Mouse (Mus musculus) thymus, postnatal 36 days (tissue): ENCODE measurements around the gene Ddx59.
A peak's percentile ranks its signal among the peaks of the same experiment; 100 is the strongest.

Source experiments
- DNase-seq, 2 experiments: peaks; one replicate each; pipeline ENCODE4 v3.0.0; 2022; ENCODE audit warnings: mixed read lengths in 2 of 2

The Ddx59 gene

DNA sequence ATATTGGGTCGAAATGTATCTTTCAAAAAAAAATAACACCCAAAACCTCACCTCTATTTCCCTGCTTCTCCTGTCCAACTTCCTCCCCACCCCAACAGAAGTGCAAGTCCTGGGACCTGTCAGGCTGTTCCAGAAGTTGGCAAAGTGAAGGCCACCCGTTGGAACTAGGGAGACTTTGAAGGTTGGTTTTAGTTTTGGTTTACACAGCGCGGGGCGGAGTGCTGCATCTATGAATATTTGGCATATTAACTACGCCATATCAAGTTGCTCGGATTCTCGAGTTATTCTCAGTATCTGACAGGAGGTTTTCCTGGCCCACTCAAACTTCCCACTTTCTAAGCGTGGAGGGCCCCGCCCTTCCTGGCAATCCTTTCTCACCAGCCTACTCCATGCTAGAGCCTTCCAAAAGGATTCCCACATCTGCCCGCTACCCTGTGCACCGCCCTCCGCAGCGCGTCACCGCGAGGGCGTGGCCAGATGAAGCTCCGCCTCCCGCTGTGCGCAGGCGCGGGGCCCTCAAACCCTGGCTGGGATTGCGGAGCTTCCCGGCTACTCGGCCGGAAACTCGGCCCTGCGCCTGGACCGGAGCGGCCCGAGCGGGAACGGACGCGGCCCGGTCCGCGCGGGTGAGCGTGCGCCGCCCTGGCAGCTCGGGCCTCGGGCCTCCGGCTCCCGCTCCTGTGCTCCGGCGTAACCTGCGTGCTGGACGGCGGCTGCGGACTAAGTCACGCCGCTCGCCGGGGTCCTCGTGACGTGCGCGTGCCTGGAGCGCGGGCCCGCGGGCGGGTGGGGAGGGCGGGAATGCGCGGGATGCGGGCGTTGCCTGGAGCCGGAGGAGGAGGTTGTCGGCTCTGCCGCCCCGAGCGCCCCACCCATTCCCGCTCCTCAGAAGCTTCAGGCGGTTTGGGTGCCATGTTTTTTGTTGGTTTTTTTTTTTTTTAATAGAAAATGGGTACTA is at the start of gene Ddx59:
Gene Ddx59 (plus strand): TSS at position 474 of the 958 bp plus-strand sequence.
- peak; percentile 94 to 98 for DNase-seq

DNA sequence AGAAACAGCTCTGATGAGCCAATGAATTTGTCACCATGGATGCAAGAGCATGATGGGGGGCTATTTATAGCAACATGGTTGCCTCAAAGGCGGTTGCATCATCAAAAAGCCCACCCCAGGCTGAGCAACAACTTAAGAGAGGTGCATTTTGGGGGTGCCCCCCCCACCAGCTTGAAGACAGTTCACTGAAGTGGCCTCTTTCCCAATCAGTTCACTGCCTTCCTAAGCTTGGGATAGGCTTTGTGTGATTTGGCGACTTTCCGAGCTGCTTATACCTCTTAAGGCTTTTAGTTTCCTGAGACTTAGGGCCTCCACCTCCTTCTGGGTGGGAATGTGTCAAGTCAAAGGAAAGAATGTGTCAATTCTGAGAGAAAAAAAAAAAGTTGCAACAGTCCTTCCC is 49.1 kb upstream of the Ddx59 start:
- DNase-seq = no peak

DNA sequence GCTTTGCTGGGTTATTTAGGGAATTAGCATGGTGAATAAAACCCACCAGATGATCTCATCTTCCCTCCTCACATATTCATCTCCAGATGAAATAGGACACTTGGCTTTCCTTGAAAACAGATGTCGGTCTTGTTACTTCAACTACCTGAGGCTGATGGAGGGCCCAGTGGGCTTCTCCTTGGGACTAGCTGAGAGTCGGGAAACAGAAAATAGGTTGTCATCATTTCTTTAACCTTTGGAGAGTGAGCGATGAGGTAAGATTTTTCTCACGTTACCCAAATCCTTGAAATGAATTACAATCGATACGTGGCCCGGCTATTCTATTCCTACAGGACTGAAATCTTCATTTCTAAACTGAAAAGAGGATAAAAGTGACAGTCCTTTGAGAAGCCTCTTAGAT is 35.8 kb upstream of the Ddx59 start:
- no peak for DNase-seq

DNA sequence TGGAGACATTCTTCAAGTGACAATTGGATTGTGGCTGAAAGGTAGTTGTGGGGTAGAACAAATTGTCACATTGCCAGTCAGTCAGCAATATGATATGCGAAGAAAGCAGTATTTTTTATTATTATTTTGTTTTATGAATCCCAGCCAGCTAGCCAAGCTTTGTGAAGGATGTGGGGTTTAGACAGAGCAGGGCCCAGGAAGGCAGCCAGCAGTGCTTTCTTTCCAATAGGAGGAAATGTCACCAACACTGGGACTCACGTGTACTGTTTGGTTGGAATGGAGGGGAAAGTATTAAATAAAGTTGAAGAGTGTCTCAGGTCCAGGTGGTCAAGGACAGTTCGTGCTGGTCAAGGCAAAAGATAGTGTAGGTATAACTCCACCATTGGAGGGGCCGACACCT is 34.9 kb upstream of the Ddx59 start:
- DNase-seq = no peak

DNA sequence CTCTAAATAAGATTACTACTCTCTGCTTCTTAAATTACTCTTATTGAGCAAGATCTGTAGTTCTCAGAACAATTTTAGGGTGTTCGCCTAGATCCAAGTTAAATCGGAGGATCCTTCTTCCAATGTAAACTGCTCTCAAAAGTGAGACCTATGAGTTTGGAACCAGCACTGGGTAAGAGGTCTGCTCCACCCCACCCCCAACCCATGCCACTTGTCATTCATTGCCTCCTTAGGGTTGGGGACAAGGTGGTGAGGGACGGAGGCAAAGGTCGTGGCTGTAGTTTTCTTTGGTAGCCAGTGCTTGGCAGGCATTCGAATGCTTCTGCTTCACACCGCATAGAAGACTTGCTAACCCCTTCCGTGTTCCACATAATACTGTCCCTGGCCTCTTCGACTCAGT is 34.5 kb upstream of the Ddx59 start:
- DNase-seq = no peak

DNA sequence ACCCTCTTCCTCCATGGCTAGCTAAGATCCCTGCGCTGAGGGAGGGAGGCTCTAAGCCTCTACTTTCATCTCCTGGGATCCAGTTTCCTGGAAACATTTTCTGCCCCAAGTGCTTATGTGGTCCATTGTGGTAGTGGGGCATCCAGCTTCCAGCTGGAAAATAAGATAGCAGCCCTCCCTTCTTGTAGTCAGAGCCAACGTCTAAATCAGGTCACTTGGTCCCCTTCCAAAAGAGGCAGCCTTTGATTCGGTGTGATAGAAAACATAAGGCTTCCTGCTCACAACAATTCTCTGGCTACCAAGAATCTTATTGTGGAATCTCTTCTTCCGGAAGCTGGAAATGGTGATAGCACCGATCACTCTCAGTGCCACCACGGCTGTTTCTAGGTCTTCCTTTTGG is 33.9 kb upstream of the Ddx59 start:
- no peak for DNase-seq

DNA sequence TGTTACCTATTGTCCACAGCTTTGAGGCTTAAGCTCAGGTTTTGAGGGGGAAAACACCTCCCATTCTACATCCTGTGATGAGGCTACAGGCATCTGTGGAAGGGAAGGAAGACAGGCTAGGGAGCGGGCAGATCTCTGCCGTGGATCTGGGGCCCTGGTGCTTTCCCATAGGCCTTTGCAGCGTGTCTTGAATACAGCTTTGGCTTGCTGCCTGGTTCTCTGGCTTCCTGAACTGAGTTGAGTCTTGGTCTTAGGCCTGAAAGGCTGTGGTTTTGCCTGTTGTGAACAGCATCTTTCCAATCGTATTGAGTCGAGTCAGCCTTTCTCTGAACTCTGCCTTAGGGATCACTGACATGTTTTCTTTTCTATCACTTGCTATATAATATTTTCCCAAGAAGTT is 33.5 kb upstream of the Ddx59 start:
- DNase-seq = no peak

DNA sequence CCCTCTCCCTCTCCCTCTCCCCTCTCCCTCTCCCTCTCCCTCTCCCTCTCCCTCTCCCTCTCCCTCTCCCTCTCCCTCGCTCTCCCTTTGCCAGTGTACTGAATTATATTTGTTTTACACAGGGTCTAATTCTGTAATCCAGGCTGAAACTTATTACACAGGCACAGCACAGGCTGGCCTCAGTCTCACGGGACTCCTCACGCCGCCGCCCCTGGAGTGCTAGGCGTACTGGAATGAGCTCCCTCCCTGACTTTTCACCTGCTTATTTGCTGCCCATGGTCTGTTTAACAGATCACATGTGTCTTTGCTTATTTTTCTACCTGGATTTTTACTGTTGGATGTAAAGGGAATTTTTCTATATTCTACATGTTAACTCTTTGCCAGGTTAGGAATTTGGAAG is 28.2 kb upstream of the Ddx59 start:
- no peak for DNase-seq

DNA sequence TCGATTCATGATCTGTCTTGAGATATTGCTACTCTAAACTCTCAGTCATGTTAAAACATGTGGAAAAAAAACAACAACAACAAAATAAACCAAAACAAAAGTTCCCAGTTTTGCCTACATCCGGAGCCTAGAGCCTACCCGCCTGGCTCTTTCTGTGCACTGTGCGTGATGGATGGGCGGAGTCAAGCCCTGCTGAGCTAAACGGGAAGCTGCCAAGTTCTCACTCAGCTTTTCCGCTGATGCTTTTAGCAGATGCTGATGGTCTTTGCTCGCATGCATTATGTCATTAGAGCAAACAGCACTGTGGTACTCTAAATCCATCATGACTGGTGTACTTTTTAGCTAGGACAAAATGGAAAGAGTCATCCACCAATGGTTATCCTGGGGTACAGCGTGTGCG is 20.6 kb upstream of the Ddx59 start:
- DNase-seq = peak; percentile 19 to 34

DNA sequence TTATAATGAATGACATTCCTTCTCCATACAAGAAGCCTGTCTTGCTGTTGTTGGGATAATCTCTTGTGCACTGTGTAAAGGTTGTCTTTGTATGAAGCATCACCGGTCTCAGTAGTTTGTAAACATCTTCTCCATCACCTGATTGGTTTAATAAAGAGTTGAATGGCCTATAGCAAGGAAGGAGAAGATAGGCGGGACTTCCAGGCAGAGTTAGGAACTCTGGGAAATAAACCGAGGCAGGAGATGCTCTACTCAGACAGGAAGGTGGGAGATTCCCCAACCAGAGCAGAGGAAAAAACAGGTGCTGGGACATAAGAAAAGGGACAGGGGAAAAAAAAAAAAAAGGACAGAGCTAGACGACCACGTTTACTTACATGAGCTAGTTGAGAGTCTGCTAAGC is 20.0 kb upstream of the Ddx59 start:
- no peak for DNase-seq

DNA sequence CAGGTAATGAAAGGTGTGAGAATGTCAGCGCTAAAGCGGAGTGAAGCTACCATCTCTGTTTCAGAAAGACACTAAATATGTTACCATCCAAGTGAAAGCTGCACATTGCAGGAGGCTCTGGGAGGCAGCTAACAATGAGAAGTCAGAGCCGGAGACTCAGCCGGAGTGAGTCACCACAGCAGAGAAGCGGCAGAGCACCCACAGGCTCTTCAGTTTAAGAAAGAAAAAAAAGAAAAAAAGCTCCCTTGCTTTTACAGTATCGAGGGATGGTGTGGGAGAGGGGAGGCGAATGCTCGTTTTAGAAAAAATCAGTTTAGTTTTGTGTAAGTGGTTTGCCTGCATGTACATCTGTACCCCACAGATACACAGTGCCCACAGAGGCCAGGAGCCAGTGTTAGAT is 13.8 kb upstream of the Ddx59 start:
- DNase-seq = no peak

DNA sequence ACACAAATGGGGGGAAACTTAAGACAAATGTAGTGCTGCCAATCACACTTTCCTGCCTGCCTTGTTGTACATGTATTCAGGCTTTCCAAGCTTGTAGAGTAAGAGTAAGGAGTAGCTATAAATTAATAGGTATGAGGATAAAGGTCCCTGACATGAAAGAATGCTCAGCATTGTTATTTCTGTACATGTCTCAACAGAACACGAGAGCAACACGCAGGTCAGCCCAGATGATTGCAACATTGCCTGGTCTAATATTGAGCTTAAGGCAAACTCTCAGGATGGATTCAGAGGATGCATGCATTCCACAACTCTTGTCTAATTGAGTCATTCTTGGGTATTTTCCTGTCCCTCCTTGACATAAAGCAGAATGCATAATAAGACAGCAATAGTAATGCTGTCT is 5.4 kb upstream of the Ddx59 start:
- no peak for DNase-seq

DNA sequence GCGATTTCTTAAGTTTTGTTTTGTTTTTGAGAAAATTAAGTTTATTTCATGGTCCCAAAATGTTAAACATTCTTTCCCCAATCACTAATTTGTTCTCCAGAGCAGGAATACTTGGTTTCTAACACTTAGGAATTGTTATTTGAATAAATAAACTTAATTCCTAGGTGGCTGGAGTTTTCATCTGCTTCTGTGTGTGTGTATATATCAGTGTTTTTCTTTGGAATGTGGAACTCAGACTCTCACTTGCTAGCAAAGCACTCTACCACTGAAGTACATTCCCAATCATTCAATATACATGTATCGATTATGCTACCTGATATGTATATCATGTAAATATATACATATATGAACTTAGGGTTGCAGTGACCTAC is 670 bp downstream of the Ddx59 start:
- DNase-seq = no peak

DNA sequence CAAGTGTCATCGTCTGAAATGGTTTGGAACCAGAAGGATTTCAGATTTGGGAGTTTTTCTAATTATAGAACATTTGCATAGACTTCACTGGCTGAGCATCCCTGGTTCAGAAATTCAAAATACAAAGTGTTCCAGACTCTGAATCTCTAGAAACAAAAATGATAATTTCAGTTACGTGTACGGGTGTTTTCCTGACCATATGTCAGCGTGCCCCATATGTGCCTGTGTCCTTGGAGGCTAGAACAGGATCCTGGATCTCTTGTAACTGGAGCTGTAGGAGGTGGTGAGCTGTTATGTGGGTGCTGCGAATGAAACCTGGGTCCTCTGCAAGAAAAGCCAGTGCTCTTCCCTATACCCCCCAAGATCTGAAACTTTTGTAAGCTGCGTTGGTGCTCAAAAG is 3.3 kb downstream of the Ddx59 start:
- DNase-seq = no peak

DNA sequence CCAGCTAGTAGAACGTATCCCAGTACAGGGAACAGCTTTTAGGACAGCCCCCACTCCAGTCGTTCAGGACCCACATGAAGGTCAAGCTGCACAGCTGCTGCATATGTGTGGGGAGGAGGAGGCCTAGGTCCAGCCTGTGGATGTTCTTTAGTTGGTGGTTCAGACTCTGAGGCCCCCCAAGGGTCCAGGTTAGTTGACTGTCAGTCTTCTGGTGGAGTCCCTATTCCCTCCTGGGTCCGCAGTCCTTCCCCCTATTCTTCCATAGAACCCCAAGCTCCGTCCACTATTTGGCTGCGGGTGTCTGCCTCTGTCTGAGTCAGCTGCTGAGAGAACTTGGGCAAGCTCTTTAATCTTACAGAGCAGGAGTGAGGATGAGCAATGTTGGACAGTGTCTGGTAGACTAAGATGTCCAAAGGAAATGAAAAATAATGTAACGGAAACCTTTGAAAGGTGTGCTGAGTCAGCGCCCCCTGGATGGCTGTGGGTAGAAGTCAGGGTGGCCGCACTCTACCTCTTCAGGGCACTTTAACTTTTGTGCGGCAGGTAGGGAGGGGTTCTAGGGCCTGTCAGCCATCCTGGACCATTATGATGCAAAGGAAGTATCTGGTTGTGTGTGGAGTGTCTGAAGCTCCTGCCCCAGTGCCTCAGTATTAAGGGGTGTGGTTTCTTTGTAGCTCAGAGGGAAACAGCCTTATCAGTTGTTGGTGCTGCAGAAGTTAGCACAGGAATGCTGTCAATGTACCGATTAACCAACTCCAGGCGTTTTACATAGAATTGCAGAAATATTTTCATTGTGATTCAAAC is 12.3 kb downstream of the Ddx59 start:
- no peak for DNase-seq

DNA sequence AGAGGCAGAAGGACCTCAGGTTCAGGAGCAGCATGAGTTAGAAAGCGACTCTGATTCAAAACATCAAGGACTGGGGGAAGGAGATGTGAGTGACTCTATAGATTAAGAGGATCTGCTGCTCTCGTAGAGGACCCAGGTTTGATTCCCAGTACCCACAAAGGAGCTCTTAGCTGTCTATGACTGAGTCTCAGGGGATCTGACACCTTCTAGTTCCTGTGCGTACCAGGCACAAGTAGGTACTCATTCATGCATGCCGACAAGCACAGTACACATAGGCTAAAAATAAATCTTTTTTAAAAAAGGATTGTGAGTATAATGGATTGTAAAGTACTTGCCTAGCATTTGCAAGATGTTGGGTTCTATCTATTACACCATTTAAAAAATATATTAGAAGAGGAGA is 13.9 kb downstream of the Ddx59 start:
- no peak for DNase-seq

DNA sequence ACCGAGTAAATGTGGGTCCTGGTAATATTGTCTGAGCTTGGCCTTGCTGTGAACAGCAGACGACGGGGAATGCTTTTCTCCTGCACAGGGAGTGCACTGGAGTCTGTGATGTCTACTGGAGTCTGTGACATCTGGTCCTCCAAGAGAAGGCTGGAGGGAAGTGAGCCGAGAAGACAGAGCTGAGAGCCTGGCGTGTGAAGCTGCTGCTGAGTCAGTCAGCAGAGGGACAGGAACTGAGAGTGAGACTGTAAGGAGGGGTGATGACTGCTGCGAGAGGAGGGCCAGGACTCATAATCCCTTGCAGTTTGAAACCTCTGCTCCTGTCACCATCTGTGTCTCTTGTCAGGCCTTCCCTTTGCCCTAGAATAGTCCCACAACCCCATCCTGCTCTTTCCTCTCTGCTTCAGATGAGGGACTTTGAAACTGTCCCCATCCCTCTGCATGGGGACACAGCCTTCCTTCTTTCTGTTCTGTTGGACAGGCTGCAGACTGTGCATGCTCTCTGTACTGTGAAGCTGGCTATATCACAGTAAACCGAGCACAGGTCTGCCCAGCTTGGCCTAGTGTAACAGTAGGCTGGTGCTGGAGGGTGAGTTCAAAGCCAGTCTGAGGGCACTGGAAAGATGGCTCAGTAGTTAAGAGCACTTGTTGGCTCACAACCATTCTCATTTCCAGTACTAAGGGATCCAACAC is 15.2 kb downstream of the Ddx59 start:
- no peak for DNase-seq

DNA sequence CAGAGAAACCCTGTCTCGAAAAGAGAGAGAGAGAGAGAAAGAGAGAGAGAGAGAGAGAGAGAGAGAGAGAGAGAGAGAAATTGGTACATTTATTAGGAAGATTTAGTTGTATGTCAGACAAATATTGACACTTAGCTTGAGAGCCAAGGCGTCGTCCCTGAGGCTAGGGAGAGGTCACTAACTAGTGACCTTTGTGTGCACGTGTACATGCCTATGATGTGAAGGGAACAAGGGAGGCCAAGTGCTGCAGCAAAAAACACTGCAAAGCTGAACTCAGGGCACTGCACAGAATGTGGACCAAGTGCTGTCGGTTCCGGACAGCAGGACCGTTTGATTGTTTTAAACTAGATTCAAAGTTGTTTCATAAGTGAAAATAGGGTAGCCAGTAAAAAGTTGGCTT is 25.7 kb downstream of the Ddx59 start:
- no peak for DNase-seq

DNA sequence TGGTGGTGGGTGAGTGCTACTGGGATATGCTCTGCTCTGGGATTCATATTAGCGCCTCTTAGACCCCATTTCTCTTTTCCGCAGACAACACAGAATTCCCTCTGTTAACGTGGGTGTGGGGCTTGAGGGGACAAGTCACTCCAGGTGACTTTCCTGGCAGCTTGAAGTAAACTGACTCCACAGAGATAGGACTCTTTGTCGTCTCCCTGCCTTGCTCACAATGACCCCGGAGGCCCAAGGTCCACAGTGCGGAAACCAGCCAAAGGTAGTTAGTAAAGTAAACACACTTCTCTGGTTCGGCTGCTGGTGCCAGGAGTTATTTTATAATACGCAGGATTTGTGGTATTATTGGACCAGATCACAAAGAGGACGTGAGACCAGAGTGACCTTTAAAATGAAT is 27.7 kb downstream of the Ddx59 start:
- DNase-seq = no peak

DNA sequence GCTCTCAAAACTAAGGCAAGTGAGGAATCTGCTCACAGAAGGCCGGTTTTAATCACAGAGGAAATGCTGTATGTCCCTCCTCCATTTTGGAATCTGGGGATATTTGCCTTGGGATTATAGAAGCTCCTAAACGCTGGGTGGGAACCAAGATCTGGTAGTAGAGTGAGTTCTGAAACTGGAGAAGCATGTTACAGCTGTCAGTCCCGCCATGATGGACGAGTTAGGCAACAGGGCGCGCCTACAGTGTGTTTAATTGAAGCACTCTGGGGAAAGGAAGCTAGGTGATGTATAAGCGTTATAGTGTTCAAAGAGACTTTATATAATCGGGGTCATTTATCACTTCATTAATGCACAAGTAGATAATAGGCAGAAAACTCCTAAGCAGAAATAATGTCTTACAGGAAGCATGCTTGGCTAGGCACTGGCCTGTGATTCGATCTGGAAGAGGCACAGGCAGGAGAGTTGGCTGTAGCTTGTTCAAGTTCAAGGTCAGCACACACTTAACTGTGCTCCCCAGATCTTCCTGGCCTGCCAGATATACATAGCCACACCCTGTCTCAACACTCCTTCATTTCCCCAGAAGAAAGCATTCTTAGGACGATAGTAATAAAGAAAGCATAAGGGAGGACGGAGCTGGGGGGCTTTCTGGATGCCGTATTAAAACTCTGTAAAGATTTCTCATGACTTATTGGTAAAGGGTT is 29.6 kb downstream of the Ddx59 start:
- no peak for DNase-seq

DNA sequence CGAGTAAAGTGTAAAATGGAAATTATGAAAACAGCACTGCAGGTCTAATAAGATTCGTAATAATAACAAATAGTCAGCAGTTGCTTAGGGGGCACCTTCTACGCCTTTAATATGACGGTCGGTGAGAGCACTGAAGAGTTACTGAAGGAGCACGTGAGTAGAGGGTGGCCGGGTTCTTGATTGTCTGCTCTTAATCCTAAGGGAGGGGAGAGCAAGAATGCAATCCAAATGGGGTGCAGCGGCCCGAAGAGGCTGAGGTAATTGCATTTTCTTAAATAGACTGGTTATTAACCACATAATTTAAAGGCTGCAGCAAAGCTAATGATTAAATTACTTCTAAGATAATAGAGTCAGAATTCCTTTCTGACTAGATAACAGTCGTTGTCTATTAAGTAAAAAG is 31.9 kb downstream of the Ddx59 start:
- no peak for DNase-seq

DNA sequence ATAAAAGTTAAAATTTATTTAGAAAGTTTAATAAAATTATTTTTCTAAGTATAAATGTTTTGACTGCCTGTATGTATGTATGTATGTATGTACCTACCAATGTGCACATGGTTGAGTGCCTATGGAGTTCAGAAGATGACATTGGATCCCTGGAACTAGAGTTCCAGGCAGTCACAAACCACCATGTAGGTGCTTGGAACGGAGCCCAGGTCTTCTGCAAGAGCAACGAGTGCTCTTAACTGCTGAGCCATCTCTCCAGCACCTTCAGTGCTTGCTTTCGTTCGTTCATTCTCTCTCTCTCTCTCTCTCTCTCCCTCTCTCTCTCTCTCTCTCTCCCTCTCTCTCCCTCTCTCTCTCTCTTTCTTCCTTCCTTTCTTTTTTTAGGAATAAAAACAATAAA is 32.3 kb downstream of the Ddx59 start:
- no peak for DNase-seq

DNA sequence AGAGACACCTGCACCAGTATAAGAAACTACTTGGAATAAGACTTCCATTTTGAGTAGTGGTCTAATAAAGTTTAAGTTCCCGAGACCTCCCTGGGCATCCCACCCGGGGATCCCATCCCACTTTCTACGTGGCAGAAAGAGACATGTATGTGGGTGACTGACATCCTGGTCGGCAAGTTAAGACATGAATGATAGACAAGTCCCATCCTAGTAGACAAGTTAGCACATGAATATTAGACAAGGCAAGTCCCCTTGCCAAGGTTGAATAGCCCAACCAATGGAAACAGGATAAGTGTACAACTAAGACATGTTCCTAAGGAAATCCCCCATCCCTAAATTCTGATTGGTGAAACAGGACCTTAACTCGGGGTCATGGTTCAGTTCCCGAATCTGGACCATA is 34.5 kb downstream of the Ddx59 start:
- DNase-seq = no peak
